Mouse (Mus musculus) hindbrain, embryonic 11.5 days (tissue): ENCODE results near the gene Gm2115. TPM values are rescaled to one million over a fixed set of nuclear protein-coding genes. Genes with fewer than 3 reads are reported as not detected.

Source experiments
- ATAC-seq: fragments of 200-750 bp; cut with Nextera tagmentation; 2 replicates; pipeline ENCODE4 v1.8.0; 2017; ENCODE audit warnings: mild to moderate bottlenecking, moderate TSS enrichment, moderate library complexity; ENCODE audit not compliant: low FRiP score
- DNase-seq: peaks from one replicate; pipeline ENCODE4 v3.0.0-alpha.2; 2015; ENCODE audit warnings: low spot score
- H3K27ac ChIP-seq: fragments of 300-500 bp; sonication (generic); 2 replicates; pipeline ENCODE4 v1.5.1; 2014; ENCODE audit warnings: mild to moderate bottlenecking, low read depth, low read length
- H3K27me3 ChIP-seq: fragments of 300-500 bp; sonication (generic); 2 replicates; pipeline ENCODE4 v1.6.1; 2014; ENCODE audit warnings: mild to moderate bottlenecking, low read length, moderate library complexity, mixed read lengths; ENCODE audit not compliant: control insufficient read depth, insufficient read depth
- H3K36me3 ChIP-seq: fragments of 300-500 bp; sonication (generic); 2 replicates; pipeline ENCODE4 v1.6.1; 2014; ENCODE audit warnings: mild to moderate bottlenecking, low read length, moderate library complexity, mixed read lengths; ENCODE audit not compliant: control insufficient read depth, insufficient read depth
- H3K4me1 ChIP-seq: fragments of 300-500 bp; sonication (generic); replicated peaks from 2 replicates; pipeline ENCODE4 v1.6.1; 2014; ENCODE audit warnings: low read length, mixed read lengths; ENCODE audit not compliant: control insufficient read depth, insufficient read depth
- H3K4me2 ChIP-seq: fragments of 300-500 bp; sonication (generic); replicated peaks from 2 replicates; pipeline ENCODE4 v1.6.1; 2014; ENCODE audit warnings: mild to moderate bottlenecking, low read depth, low read length
- H3K4me3 ChIP-seq: fragments of 300-500 bp; sonication (generic); 2 replicates; pipeline ENCODE4 v1.5.1; 2014; ENCODE audit warnings: low read depth, low read length
- H3K9ac ChIP-seq: fragments of 300-500 bp; sonication (generic); 2 replicates; pipeline ENCODE4 v1.6.1; 2014; ENCODE audit warnings: low read depth, low read length
- H3K9me3 ChIP-seq: fragments of 300-500 bp; sonication (generic); 2 replicates; pipeline ENCODE4 v1.6.1; 2016; ENCODE audit warnings: low read length; ENCODE audit not compliant: control insufficient read depth
- WGBS: fragments of 180-500 bp; shearing (Covaris S2); extraction: QIAGEN DNeasy Blood & Tissue Kit; methylation state at CpG from one replicate; pipeline ENCODE4 v1.1.7; 2014; 5-methylcytosine and 5-hydroxymethylcytosine counted together
- polyA plus RNA-seq: library from polyadenylated mRNA; unstranded; fragments of >200 nt; fragmentation: Nextera tagmentation; extraction: Ambion mirVana; gene quantifications from 2 replicates; pipeline ENCODE4 v1.2.1, GENCODE M21; 2014

The Gm2115 gene
- polyA plus RNA-seq, 1 experiment from 2014 or later = 0.36 TPM

DNA sequence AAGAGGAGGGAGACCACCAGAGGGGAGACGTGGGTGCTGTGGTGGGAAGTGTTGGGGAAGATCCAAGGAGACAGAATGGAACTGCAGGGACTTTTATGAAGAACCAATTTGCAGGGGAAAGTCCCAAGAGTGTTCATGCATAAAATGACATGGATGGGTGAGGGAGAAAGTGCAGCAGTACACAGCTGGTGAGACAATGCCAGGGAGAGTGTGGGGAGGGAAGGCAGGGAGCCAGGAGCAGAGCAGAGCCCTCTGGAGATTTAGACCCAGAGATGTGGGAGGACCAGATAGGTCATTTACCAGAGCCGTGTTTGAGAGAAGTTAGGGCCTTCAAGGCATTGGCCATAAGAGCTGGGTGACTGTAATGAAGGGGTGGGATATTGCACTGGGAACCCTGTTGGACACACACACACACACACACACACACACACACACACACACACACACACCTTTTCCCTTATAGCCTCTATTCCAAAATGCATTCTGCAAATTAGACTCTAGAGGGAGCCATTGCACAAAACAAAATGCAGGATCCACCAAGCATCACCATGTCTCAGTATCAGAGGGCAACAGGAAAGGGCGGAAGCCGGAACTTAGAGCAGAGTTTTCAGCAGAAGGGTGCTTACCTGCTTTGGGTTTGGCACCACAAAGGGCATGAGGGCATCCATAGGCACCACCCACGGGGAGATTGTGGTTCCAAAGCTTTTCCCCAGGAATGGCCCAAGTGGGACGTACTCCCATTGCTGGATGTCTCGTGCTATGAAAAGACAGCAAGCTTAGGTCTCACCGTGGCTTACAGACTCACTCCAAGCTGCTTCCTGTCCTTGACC is 65.5 kb downstream of the Gm2115 start:
- Histone ChIP-seq H3K9me3 (no peaks in the 10 kb centered on the region), H3K27ac (no peak overlapping the region), H3K4me2 (no peak overlapping the region), H3K4me1 (no peaks in the 10 kb centered on the region), H3K4me3 (no peak overlapping the region), H3K36me3 (no peaks in the 10 kb centered on the region), H3K27me3 (no peaks in the 10 kb centered on the region), H3K9ac (no peak overlapping the region)
- WGBS = 56% methylated on average over 8 of the region's 8 CpGs
- DNase-seq (peak; percentile 78), ATAC-seq (peak; percentile 72)

DNA sequence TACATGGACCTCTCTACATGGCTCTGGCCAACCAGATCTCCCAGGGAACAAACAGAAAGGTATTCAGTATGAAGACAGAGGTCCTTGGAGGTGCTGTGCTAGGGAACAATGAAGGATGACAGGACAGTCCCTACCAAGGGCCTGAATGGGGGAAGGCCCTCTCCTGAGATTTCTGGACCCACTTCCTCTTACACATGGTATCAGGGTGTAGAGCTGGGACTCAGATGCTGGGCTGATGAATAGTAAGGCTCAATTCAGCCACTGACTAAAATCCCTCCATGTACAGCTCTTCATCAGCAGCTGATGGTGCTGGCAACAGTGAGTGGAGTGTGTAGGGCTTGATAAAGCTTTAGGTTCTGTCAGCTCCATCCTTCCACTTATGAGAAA is 66.2 kb downstream of the Gm2115 start:
- H3K27ac ChIP-seq = no peak overlapping the region
- ATAC-seq = peak; percentile 42; the same call in 1 of the 2 replicates
- H3K27me3 ChIP-seq = no peaks in the 10 kb centered on the region
- H3K36me3 ChIP-seq = no peaks in the 10 kb centered on the region
- no peak for DNase-seq
- no peaks in the 10 kb centered on the region for H3K9me3 ChIP-seq
- H3K4me2 ChIP-seq = no peak overlapping the region
- no peak overlapping the region for H3K9ac ChIP-seq
- no peak overlapping the region for H3K4me3 ChIP-seq
- no peaks in the 10 kb centered on the region for H3K4me1 ChIP-seq

- DNase-seq (no peak), ATAC-seq (no peak)
- 83% methylated on average over 3 of the region's 3 CpGs for WGBS
- Histone ChIP-seq H3K27ac (no peak overlapping the region), H3K9me3 (no peaks in the 10 kb centered on the region), H3K27me3 (no peaks in the 10 kb centered on the region), H3K4me3 (no peak overlapping the region), H3K36me3 (no peaks in the 10 kb centered on the region), H3K9ac (no peak overlapping the region), H3K4me2 (no peak overlapping the region), H3K4me1 (no peaks in the 10 kb centered on the region)
Observed at GRCm38 (mm10) chr7:84596002-84596401, 67.2 kb downstream of the Gm2115 start.

DNA sequence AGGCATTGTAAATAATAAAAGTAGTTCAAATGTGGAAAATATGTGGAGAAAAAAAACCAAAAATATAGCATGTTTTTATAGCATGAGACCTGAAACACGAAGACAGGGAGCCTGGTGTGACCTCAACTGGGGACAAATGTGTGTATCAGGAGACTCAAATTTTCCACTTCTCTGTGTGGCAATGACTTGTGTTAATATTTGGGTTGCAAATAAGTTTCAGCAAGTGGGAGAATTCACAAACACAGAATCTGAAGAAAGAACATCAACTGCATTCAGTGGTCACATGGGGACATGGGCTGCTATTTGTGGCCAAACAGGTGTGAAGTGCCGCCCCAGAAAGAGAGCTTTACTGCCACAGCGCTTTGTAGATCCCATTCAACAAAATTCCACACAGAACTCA is 67.9 kb downstream of the Gm2115 start:
- 81% methylated on average over 3 of the region's 3 CpGs for whole genome bisulfite sequencing
- H3K9me3 ChIP-seq = no peaks in the 10 kb centered on the region
- H3K4me1 ChIP-seq = no peaks in the 10 kb centered on the region
- ATAC-seq = no peak
- H3K27ac ChIP-seq = no peak overlapping the region
- DNase-seq = no peak
- H3K27me3 ChIP-seq = no peaks in the 10 kb centered on the region
- H3K36me3 ChIP-seq = no peaks in the 10 kb centered on the region
- no peak overlapping the region for H3K4me2 ChIP-seq
- H3K9ac ChIP-seq = no peak overlapping the region
- H3K4me3 ChIP-seq = no peak overlapping the region

- DNase-seq (no peak), ATAC-seq (no peak)
- H3K9ac ChIP-seq = no peak overlapping the region
- no peaks in the 10 kb centered on the region for H3K9me3 ChIP-seq
- H3K36me3 ChIP-seq = no peaks in the 10 kb centered on the region
- no peak overlapping the region for H3K4me3 ChIP-seq
- no peaks in the 10 kb centered on the region for H3K4me1 ChIP-seq
- 93% methylated on average over 2 of the region's 2 CpGs for WGBS
- no peak overlapping the region for H3K4me2 ChIP-seq
- H3K27me3 ChIP-seq = no peaks in the 10 kb centered on the region
- no peak overlapping the region for H3K27ac ChIP-seq
Observed at GRCm38 (mm10) chr7:84600631-84601030, 71.9 kb downstream of the Gm2115 start.

DNA sequence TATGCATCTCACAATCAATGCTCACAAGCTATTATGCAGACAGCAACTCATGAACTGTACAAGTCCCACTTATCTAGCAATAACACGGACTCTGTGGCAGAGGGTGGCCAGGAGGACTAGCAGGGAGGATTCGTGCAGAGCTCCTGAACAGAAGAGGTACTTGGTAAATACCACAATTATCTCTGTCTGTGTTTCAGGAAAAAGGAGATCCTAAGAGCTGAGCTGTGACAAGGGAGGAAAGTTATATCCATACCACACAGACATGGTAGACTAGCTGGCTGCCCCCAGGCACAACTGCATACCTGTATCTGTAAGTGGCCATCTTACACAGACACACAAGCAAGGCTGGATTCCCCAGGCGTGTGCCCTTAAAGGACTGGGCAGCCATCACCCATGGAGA is 72.6 kb downstream of the Gm2115 start:
- H3K9me3 ChIP-seq = no peaks in the 10 kb centered on the region
- H3K4me1 ChIP-seq = no peaks in the 10 kb centered on the region
- H3K4me2 ChIP-seq = no peak overlapping the region
- ATAC-seq (no peak), DNase-seq (no peak)
- H3K27ac ChIP-seq = no peak overlapping the region
- no peak overlapping the region for H3K4me3 ChIP-seq
- no peaks in the 10 kb centered on the region for H3K27me3 ChIP-seq
- WGBS = 87% methylated on average over 3 of the region's 3 CpGs
- H3K9ac ChIP-seq = no peak overlapping the region
- H3K36me3 ChIP-seq = no peaks in the 10 kb centered on the region

DNA sequence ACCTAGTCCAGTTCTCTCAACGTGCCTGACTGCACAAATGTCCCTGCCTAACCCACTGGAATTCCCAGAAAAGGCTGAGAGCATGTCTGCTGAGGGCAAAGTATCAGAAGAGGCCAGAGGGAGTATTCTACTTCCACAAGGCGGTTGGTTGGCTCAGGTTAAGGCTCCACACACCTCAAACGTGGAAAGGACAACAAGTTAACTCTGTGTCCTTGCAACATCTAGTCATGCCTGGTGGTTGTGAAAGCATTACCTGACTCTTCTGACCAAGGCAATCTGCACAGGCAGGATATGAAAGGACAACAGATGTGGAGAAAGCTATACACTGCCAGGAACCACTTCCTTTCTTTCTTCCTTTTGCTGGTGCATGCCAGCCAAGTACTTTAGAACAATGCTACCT is 75.7 kb downstream of the Gm2115 start:
- WGBS = 73% methylated on average over 3 of the region's 3 CpGs
- Histone ChIP-seq H3K9me3 (no peaks in the 10 kb centered on the region), H3K4me1 (no peaks in the 10 kb centered on the region), H3K9ac (no peak overlapping the region), H3K4me2 (no peak overlapping the region), H3K27me3 (no peaks in the 10 kb centered on the region), H3K36me3 (no peaks in the 10 kb centered on the region), H3K4me3 (no peak overlapping the region), H3K27ac (no peak overlapping the region)
- DNase-seq (no peak), ATAC-seq (no peak)

DNA sequence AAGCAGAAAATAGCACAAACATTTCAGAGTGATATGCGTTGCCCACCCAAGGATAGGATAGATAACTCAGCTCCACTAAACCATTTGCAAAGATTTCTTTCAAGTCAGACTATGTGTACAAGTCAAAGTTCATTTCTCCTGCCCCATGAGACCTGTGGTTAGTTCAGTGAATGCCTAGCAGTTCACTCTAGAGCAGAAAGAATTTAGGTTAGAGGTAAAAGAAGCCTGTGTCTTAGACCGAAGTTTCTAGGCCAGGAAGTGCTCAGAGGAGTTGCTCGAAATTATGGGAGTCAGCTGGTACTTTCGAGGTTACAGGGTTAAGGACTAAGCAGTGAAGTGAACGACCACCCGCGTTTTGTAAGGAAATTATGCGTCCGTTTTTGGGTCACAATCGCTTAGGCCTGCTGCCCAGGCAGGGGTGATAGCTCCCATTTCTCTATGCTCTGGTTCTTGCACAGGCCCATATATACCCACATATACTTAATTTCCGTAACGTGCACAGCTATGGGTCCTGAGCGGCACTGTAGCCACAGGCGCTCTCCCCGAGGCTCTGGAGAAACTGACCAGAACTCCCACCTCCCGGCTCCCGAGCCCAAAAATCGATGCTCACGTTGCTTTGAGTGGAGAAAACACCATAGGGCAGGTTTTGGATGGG is 76.4 kb downstream of the Gm2115 start:
- WGBS = 9% methylated on average over 19 of the region's 19 CpGs
- Histone ChIP-seq H3K27me3 (no peaks in the 10 kb centered on the region), H3K9me3 (no peaks in the 10 kb centered on the region), H3K36me3 (no peaks in the 10 kb centered on the region), H3K4me3 (peak overlapping the region; percentile 47), H3K27ac (no peak overlapping the region), H3K9ac (peak overlapping the region; percentile 56), H3K4me1 (no peaks in the 10 kb centered on the region), H3K4me2 (peak overlapping the region; percentile 94)
- DNase-seq (no peak), ATAC-seq (0 out of 2 replicates have a peak, but pooled peaks have one; percentile 29)
